Mouse (Mus musculus) left cerebral cortex, postnatal 10 days (tissue): ENCODE measurements around the gene Smpd1. TPM values are rescaled to one million over a fixed set of nuclear protein-coding genes. Genes with fewer than 3 reads are reported as not detected.
A peak's percentile ranks its signal among the peaks of the same experiment; 100 is the strongest.

Source experiments
- DNase-seq, 2 experiments: peaks; one replicate each; pipeline ENCODE4 v3.0.0; 2021 to 2022; ENCODE audit warnings: low spot score in 2 of 2, mixed read lengths in 1 of 2; ENCODE audit errors: extremely low spot score in 1 of 2
- intact Hi-C: fragments of 180-260 bp; cut with DNase I; formaldehyde crosslinking; loops from one replicate; pipeline ENCODE4 v1.15.1; 2025
- total RNA-seq, 2 experiments: library from RNA; stranded (reverse); gene quantifications; 2 replicates each; pipeline ENCODE4 v1.2.3; 2021

The Smpd1 gene
- total RNA-seq = 100 to 1,000 TPM in 1 of 2 experiments, 10 to 100 TPM in 1; 99.5 to 101 TPM

DNA sequence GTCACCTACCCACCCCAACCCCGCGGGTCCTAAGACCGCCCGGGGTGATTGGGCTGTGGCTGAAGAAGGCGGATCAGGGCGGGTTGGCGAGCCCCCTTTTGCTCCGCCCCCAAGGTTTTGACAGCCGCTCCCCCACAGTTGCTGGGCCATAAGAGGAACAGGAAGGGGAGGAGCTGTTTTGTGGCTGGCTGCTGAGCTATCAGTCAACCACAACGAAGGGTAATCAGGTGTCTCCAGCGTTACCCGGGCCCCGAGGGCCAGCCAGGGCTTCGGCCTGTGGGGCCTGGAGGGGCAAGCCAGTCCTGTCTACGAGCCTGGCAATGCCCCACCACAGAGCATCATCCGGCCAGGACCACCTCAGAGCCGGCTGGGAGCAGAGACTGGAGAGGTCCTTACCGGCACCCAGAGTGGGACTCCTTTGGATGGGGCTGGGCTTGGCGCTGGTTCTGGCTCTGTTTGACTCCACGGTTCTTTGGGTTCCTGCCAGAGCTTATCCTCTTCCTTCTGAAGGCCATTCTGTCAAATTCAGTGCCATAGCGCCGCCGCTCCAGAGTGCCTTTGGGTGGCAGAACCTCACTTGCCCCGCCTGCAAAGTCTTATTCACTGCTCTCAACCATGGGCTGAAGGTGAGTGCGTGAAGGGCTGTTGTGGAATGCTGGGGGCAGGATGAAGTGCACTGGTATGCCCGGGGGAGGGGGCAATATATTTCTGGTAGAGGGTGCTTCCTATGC, at the start of gene Smpd1:
Smpd1 (plus strand) TSS at position 149 of the 731 bp plus-strand sequence.
- DNase-seq = peak; percentile 88 to 93
- intact Hi-C loops = loop anchor here (5.0 to 10.0 kb wide), 3 partner anchors 48 to 268 kb away; partner anchors contain the start of genes Hpx and Taf10

DNA sequence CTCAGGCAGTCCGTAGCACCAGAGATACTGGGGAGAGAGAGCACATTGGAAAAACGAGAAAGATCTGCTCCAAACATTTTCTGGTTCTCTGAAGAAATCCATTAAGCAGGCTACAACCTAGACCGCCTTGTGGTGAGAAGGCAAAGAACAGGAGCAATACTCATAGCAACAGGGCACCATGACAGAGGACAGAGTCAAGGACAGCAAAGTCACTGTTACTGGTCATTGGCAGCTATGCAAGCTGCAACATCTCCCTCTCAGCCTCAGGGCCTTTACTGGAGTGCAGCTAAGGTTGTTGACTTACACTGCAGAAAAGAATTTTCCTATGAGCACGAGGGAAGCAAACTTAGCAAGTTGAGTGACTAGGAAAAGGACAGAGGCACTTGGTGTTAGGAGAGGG, 46.9 kb upstream of the Smpd1 start:
- intact Hi-C loops = no loop called here
- DNase-seq = no peak

DNA sequence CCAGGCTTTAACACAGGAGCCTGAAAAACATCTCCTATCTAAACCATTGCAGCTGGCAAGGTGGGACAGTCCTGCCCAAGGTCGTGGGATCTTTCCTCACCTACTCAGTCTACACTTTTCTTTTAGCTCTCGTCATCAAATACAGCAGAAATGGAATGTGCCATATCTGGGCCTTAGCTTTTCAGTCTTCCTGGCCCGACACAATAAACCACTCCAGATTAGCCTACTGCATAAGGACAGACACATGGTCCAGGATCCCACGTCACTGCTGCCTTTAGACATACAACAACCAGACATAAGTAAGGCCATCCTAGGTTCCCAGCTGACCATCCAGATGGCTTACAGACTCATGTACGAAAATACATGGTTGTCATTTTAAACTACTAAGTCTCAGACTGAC, 44.0 kb upstream of the Smpd1 start:
- peak in 1 of 2 experiments; percentile 35 for DNase-seq
- intact Hi-C loops = no loop called here

DNA sequence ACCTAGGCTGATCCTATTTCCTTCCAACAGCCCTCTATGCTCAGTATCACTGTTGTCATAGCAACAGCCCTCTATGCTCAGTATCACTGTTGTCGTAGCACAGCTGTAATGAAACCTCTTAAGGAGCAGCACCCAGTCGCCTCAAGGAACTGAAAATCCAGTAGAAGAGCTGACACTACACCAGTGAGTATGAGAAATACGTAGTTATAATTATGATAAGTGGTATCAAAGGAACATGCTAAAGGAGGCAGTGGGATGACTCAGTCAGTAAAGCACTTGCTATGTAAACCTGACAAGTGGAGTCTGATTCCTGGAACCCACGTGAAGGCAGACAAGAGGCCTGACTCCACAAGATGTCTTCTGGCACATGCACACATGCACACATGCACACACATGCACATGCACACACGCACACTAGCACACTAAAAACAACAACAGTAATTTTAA, 40.3 kb upstream of the Smpd1 start:
- intact Hi-C loops = no loop called here
- no peak for DNase-seq

DNA sequence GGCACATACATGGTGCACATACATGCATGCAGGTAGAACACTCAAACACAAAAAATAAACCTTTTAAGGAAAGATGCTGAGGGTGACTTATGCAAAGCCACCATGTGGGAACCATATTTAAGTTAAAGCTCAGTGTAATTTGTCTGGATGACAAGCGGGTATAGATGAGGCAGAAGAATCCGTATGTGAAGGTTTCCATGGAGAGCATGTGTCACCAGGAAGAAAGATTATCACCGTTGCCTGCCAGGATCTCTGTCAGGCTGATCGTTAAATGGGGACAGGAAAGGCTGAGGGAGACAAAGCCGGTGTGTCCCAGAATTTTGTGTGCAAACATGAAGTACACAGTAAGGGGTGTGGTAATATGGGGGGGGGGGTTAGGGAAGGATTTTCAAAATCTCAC, 39.6 kb upstream of the Smpd1 start:
- no peak for DNase-seq
- intact Hi-C loops = no loop called here

DNA sequence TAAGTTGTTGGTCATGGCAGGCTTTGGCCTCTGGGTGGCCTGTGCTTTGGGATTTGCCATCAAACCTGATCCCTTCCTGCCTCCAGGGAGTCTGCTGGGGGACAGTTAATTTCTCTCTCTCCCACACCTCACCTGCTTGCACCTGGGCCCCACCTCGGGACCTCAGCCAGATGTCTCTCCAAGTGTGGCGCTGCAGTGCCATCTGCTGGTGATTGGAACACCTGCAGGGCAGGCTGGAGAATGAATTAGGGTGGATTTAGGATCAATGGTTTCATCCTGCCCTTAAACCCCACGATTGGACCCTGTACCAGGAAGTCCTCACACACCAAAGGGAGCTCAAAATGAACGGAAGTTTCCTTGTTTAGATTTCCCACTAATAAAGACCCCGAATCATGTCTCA, 39.0 kb upstream of the Smpd1 start:
- DNase-seq = peak; percentile 18 to 59
- intact Hi-C loops = loop anchor here (5.0 kb wide), 2 partner anchors 33 to 103 kb away; partner anchors contain the start of gene Cavin3

DNA sequence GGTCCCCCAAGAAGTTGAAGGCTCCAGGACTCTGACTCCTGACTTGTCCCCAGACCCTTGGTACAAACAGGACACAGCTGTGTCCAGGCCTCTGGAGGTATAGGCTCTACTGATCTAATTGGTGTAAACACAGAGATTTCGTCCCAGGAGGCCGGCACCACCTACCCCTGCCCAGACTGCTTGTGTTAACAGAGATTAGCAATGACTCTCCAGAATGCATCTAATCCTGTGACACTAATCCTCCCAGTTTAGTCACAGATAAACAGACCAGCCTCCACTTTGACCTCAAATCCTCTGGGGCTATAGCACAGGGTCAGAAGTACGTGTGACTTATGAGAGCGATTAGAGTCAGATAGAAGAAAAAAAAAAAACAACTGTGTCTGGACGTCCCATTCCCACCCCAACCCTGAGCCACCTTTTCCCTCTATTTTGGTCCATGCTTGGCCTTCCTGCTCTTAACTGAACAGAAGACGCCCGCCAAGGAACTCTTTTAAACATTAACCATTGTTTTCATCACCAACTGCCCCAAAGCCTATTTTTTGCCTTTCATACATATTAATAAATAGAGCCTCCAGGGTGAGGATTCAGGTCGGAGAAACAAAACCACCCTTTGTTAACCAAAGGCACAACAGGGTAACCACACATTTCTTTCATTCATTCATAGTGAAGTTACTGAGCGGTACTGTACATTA, 37.3 kb upstream of the Smpd1 start:
- DNase-seq = no peak
- intact Hi-C loops = loop anchor here (5.0 kb wide), 2 partner anchors 35 to 105 kb away; partner anchors contain the start of gene Cavin3

DNA sequence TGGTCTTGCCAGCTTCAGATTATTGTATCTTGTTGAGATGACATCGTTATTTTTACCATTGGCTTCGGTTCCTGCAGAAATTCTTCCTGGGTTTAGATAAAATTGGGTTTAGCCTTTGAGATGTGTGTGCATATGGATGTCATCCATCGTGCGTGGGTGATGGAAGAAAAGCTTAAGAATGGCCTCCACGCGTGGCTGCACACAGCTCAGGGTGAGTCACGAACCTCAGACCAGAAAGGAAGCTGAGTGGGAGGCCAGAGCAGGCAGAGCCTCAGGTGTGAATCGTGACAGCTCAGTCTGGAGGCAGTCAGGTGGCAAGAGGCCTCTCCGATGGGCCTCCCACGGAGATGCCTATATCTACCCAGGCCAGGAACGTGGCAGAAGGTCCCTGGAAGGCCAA, 34.8 kb upstream of the Smpd1 start:
- intact Hi-C loops = loop anchor here (5.0 kb wide), 2 partner anchors 37 to 107 kb away; partner anchors contain the start of gene Cavin3
- peak; percentile 56 to 74 for DNase-seq

DNA sequence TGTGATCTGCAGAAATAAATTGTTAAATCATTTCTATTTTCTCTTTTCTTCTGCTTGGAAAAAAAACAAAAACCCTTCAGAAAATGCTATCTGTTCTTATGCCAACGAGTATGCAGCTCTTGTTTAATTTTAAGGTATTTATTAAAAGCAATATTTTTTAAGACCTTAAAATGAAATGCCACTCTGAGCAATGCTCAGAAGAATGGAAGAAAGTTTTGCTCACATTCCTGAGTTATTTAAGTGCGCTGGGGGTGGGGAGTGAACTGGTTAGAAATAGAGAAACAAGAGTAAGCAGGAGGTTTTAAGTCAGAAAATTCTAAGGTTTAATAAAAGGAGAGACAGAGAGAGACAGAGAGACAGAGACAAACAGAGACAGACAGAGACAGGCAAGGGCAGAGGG, 34.4 kb upstream of the Smpd1 start:
- no peak for DNase-seq
- intact Hi-C loops = loop anchor here (5.0 kb wide), 2 partner anchors 37 to 107 kb away; partner anchors contain the start of gene Cavin3

DNA sequence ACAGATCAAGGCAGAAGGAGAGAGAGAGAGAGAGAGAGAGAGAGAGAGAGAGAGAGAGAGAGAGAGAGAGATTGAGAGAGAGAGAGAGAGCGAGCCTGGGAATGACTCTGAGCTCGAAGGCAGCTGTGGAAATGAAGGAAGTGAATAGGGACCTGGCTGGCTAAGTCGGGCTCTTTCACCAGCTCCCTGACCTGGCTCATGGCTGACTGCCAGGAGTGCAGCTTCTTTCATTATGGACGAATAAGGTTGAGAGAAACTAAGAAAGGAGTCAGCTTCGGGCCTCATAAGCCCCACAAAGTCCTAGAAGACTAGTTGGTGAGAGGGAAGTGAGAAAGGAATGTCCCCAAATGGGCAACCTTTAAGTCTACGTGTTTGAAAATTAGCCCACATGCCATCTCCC, 34.0 kb upstream of the Smpd1 start:
- peak in 1 of 2 experiments; percentile 45 for DNase-seq
- intact Hi-C loops = no loop called here

DNA sequence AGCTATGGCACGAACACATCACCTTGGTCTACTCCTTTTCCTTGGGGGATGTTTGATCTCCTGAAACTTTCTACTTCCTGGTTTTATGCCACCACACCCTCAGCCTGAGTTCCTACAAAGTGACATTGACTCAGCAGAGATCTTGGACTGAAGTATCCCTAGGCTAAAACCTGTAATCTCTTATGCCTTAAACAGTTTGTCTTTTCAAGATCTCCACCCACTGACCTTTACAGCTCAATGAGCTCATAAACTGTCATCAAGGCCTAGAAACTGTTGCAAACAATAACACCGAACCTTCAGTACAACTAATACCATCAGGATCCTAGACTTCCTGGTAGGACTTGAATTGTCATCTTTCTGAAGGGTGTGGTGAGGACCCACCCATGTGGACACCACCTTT, 29.9 kb upstream of the Smpd1 start:
- no peak for DNase-seq
- intact Hi-C loops = no loop called here

DNA sequence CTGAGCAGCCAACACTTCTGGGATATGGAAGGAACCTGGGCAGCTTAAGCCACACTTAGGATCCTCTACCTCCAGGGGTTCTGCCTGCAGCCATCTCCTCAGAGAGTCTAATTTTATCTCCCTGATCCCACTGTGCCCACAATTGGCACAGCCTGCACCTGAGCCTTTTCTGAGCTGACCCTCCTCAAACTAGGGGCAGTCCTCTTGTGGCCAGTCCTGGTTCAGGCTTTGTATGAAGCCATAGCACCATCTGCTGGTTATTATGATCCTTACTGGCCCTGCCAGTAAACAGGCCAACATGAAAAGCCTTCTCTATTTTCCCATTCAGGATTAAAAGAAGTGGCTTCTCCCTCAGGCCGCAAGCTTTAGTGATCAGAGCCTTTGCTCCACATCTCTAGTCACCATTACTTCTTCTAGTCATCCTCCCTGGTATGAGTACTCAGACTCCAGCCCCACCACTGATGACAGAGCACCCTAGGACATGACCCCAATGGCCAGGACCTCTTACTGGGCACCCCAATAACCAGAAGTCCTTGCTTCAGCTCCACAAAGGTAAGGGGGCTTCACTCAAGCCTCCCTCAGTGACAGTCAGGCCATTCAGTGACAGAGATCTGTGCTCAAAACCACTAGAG, 26.7 kb upstream of the Smpd1 start:
- intact Hi-C loops = loop anchor here (5.0 kb wide), 1 partner anchor 355 kb away; no protein-coding TSS in a partner anchor
- DNase-seq = peak in 1 of 2 experiments; percentile 44

DNA sequence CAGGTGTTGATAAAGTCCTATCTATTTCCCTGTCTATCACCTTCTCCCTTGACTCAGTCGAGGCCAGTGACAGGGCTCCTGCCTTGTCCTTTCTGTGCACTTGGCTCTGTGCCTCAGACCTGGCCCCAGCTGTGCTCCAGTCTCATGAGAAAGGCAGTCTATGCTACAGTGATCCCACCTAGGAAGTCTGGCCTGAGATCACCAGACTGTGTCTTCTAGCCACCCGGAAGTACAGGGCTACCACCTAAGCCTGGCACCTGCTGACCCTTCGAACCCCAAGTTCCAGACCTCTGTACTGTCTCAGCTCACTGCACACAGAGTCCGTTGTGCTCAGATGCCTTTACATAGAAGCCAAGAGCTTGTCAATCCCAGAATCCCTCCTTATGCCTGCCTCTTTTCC, 26.1 kb upstream of the Smpd1 start:
- intact Hi-C loops = loop anchor here (5.0 kb wide), 1 partner anchor 356 kb away; no protein-coding TSS in a partner anchor
- DNase-seq = no peak

DNA sequence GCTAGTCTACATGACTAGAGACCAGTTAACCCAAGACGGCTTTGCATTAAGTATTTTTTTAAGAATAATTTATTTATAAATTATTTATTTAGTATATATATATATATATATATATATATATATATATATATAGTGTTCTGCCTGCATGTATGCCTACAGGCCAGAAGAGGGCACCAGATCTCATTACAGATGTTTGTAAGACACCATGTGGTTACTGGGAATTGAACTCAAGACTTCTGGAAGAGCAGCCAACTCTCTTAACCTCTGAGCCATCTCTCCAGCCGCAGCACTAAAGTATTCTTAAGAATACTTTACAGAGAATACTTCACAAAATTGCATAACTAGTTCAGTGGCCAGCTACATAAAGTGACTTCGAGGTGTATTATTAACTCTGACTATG, 20.0 kb upstream of the Smpd1 start:
- intact Hi-C loops = no loop called here

DNA sequence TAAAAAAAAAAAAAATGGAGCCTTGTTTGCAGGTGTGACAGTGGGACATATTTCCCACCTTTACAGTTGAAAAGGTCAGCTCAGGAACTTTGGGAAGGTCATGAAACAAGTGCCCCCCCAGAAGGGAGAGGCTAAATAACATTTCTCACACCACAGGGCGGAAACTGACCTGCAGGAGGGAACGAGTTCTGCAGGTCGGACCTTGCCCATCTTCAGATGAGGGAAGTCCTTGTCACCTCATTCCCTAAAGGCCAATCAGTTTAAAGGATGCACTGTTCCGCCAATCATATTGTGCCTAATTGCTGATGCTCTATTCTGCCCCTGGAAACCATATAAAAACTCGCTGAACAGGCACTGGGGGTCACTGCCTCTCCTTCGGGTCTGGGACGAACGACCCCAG, 8.2 kb upstream of the Smpd1 start:
- intact Hi-C loops = no loop called here
- DNase-seq = no peak

More for the DNA sequence above, 20.0 kb upstream of the Smpd1 start:
- DNase-seq = no peak

DNA sequence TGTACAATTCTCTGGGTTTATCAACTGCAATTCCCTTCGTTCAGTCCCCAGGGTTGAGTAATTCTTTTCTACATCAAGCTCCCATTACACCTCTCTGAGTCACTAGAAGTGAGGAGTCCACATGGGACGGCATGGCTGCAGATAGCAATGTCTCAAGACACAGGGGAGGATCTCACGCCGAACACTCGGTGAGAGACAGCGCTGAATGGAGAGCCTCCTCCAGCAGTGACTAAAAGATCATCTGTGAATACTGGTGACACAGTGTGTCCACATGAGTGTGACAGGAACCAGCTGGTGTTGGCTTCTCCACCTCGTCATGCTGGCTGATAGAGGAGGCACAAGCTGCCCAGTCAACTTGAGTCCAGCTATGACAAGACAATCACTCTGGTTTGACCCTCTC, 6.2 kb upstream of the Smpd1 start:
- intact Hi-C loops = no loop called here
- no peak for DNase-seq

DNA sequence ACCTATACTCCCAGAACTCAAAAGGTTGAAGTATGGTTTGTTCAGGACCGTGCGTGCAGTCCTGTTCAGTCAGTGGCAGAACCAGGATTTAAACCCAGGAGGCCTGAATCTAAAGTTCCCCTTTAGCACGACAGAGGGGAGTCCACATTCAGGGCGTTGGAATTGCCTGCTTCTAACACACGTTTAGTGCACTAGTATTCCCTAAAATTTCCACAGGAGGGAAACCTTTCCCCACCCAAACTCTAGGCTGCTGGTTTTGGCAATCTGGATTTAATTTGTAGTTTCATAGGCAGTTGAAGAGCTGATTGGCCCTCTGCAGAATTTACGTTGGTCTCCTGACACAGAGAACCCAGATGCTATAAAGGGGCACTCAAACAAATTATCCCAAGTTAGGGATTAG, 5.1 kb upstream of the Smpd1 start:
- intact Hi-C loops = no loop called here
- peak in 1 of 2 experiments; percentile 31 for DNase-seq

DNA sequence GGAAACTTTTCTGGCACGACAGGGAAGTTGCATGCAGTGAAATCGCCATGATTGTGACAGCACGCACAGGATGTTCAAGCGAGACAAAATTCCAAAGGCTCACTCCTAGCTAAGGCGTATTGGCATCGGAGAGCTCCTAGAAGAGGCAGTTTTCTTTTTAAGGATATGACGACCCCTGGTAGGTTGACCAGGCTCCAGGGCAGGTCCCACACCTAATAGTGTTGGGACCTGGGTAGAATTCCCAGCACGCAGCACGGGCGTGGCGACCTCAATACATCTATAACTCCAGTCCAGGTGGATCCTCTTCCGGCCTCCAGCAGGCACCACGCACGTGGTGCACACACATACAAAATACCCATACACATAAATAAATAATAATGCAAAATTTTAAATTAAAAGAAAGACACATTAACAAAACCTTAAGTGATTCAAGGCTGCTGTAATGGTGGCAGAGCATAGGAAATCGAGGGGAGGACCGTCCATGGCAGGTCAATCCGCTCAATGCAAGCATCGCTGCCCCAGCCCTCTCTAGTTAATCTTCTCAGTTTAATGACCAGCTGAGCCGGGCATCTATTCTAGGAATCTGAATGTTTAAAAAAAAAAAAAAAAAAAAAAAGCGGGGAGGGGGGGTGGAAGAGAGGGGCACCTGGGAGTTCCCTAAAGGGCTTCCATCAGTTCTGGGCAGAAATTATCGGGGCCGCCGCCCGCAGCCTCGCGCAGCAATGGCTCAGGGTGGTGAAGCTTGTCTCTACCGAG, 526 bp upstream of the Smpd1 start:
- intact Hi-C loops = loop anchor here (5.0 to 10.0 kb wide), 3 partner anchors 49 to 269 kb away; partner anchors contain the start of genes Hpx and Taf10
- no peak for DNase-seq
